Mouse (Mus musculus) heart, embryonic 16.5 days (tissue): ENCODE measurements around the gene Nudt12. TPM values are rescaled to one million over a fixed set of nuclear protein-coding genes. Genes with fewer than 3 reads are reported as not detected.

Source experiments
- ATAC-seq: fragments of 200-750 bp; cut with Nextera tagmentation; replicated peaks from 2 replicates; pipeline ENCODE4 v1.8.0; 2017; ENCODE audit warnings: moderate number of reproducible peaks; ENCODE audit not compliant: insufficient read depth, low FRiP score; ENCODE audit errors: extremely low read depth
- H3K27ac ChIP-seq: fragments of 300-500 bp; sonication (generic); 2 replicates; pipeline ENCODE4 v1.5.1; 2014; ENCODE audit warnings: mild to moderate bottlenecking, low read length, control low read depth, moderate library complexity
- H3K27me3 ChIP-seq: fragments of 300-500 bp; sonication (generic); 2 replicates; pipeline ENCODE4 v1.6.1; 2014; ENCODE audit warnings: low read length, mixed read lengths; ENCODE audit not compliant: control insufficient read depth, insufficient read depth
- H3K36me3 ChIP-seq: fragments of 300-500 bp; sonication (generic); 2 replicates; pipeline ENCODE4 v1.6.1; 2014; ENCODE audit not compliant: control insufficient read depth, insufficient read depth
- H3K4me1 ChIP-seq: fragments of 300-500 bp; sonication (generic); 2 replicates; pipeline ENCODE4 v1.6.1; 2014; ENCODE audit warnings: low read length, mixed read lengths; ENCODE audit not compliant: control insufficient read depth, insufficient read depth
- H3K4me2 ChIP-seq: fragments of 300-500 bp; sonication (generic); 2 replicates; pipeline ENCODE4 v1.6.1; 2014; ENCODE audit warnings: low read depth, mild to moderate bottlenecking, control low read depth, low read length
- H3K4me3 ChIP-seq: fragments of 300-500 bp; sonication (generic); 2 replicates; pipeline ENCODE4 v1.5.1; 2014; ENCODE audit warnings: mild to moderate bottlenecking, control low read depth, low read length
- H3K9ac ChIP-seq: fragments of 300-500 bp; sonication (generic); 2 replicates; pipeline ENCODE4 v1.6.1; 2014; ENCODE audit warnings: low read length, control low read depth
- H3K9me3 ChIP-seq: fragments of 300-500 bp; sonication (generic); replicated peaks from 2 replicates; pipeline ENCODE4 v1.6.1; 2016; ENCODE audit warnings: low read length; ENCODE audit not compliant: control insufficient read depth
- WGBS: fragments of 180-500 bp; shearing (Covaris S2); extraction: QIAGEN DNeasy Blood & Tissue Kit; methylation state at CpG from one replicate; pipeline ENCODE4 v1.1.7; 2014; 5-methylcytosine and 5-hydroxymethylcytosine counted together
- polyA plus RNA-seq: library from polyadenylated mRNA; unstranded; fragments of >200 nt; fragmentation: Nextera tagmentation; extraction: Ambion mirVana; gene quantifications from 2 replicates; pipeline ENCODE4 v1.2.1, GENCODE M21; 2015

The Nudt12 gene
- polyA plus RNA-seq, 1 experiment from 2014 or later: 5.7 TPM

DNA sequence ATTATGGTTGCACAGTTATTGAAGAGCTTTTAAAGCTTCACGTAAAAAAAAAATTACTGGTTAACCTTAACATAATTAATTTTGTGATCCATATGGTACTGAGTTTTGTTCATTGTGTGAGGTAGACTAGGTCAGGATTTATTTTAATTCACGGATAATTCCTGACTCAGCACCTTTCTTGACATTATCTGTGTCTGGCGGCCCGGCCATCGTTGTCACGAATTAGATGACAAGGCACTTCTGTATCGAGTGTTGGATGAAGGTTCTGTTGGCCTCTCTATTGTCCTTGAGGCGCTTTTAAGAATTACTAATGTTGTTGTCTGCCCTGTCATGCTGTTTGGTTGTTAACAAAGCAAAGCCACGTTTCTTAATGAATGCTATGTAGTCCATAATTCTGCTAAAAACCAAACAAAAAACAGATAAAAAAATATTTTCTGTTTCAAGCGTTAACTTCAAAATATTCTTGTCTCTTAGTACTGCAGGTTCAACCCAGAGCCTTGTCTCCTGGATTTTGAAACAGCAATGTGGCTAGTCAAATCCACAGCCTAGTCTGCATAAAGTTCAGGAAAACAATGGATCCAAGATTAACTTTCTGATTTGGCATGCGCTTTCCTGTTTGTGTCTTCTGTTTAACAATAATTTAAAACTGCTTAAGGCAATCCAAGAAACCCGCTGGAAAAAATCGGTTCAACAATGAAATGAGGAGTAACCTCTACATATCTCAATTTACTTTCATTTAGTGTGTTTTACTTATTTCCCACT lies 1.4 kb downstream of the Nudt12 start:
- no peak overlapping the region for H3K9ac ChIP-seq
- H3K4me1 ChIP-seq: no peaks in the 10 kb centered on the region
- H3K4me3 ChIP-seq: no peak overlapping the region
- 75% methylated on average over 13 of the region's 13 CpGs for WGBS
- no peaks in the 10 kb centered on the region for H3K9me3 ChIP-seq
- H3K36me3 ChIP-seq: no peaks in the 10 kb centered on the region; the same call in 1 of the 2 replicates
- no peak overlapping the region for H3K27ac ChIP-seq
- no peaks in the 10 kb centered on the region for H3K27me3 ChIP-seq
- H3K4me2 ChIP-seq: no peak overlapping the region; the same call in 1 of the 2 replicates
- no peak for ATAC-seq

- H3K4me1 ChIP-seq: no peaks in the 10 kb centered on the region
- no peak within 1 kb of the TSS for H3K9ac ChIP-seq
- H3K27me3 ChIP-seq: no peaks in the 10 kb centered on the region
- H3K4me3 ChIP-seq: no peak within 1 kb of the TSS
- ATAC-seq: no peak
- 69% methylated on average over 6 of the region's 6 CpGs for WGBS
- no peak within 1 kb of the TSS for H3K27ac ChIP-seq
- no peak within 1 kb of the TSS for H3K4me2 ChIP-seq
- no peaks in the 10 kb centered on the region for H3K9me3 ChIP-seq
- no peaks in the 10 kb centered on the region for H3K36me3 ChIP-seq
Measured at GRCm38 (mm10) chr17:58991275-58991674, 21.9 kb downstream of the Nudt12 start, which contains the start of gene Pdzph1. TSS of gene Pdzph1 (minus strand) at chr17:58991375.

DNA sequence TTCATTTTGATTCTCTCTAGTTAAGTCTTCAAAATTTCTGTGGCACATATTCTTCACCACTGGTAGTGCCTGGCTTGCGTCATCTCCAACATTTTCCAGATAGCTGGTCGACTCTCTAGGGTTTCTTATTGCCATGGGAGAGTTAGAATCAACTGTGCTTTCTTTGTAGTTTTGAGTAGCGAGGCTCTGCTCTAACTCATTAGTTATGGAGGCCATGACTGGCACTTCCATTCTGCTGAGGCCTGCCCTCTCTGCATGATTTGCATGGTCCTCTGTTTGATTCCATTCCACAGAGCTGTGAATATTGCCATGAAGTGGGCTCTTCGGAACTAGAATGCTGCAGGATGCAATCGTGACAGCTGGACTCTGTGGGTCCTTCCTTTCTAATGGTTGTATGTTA lies 39.9 kb downstream of the Nudt12 start:
- no peak overlapping the region for H3K4me3 ChIP-seq
- H3K9ac ChIP-seq: no peak overlapping the region
- no peaks in the 10 kb centered on the region for H3K9me3 ChIP-seq
- no peaks in the 10 kb centered on the region for H3K27me3 ChIP-seq
- H3K4me1 ChIP-seq: no peaks in the 10 kb centered on the region
- no peak overlapping the region for H3K27ac ChIP-seq
- H3K4me2 ChIP-seq: no peak overlapping the region
- 66% methylated on average over 5 of the region's 5 CpGs for WGBS
- H3K36me3 ChIP-seq: no peaks in the 10 kb centered on the region
- no peak for ATAC-seq

DNA sequence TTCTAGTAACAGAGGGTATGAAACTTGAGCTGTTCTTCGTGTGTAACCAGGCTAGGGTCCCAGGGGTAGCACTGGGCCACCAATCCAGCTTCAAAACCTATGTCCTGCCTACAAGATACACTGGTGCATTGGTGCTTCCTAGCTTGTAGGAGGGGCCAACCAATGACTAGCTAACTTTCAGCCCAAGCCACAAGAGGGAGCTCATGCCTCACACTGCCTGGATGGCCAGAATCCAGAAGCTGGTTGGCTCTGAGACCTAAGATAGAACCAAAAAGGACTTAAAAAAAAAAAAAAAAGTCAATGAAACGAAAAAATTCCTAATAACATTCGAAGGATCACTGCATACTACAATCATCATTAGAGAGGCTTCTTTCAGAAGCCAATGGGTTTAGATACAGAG lies 53.3 kb downstream of the Nudt12 start:
- no peaks in the 10 kb centered on the region for H3K36me3 ChIP-seq
- no peaks in the 10 kb centered on the region for H3K9me3 ChIP-seq
- H3K4me1 ChIP-seq: no peaks in the 10 kb centered on the region
- H3K4me3 ChIP-seq: no peak overlapping the region
- ATAC-seq: no peak
- no peak overlapping the region for H3K9ac ChIP-seq
- no peak overlapping the region for H3K4me2 ChIP-seq
- 35% methylated on average over 3 of the region's 3 CpGs for WGBS
- no peak overlapping the region for H3K27ac ChIP-seq
- H3K27me3 ChIP-seq: no peaks in the 10 kb centered on the region

DNA sequence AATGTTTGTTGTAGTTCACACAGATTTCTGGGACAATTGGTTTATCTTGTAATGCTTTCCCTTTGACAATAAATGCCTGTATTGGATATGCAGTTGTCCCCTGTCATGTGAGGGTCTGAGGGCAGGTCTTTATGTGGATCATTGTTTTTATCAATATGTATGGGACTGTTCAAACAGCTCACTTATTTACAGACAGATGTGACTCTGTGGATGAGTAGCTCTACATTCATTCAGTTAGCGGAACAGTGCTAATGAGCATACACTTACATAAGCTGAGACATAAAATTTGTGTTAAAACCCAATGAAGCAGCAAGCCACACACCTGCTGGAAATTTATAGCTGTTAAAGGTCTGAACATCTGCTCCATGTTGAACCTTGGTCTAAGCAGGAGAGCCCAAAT lies 56.1 kb downstream of the Nudt12 start:
- H3K27ac ChIP-seq: no peak overlapping the region
- no peaks in the 10 kb centered on the region for H3K36me3 ChIP-seq
- H3K4me1 ChIP-seq: no peaks in the 10 kb centered on the region
- no peak overlapping the region for H3K4me2 ChIP-seq
- no peaks in the 10 kb centered on the region for H3K9me3 ChIP-seq
- no peak overlapping the region for H3K4me3 ChIP-seq
- H3K27me3 ChIP-seq: no peaks in the 10 kb centered on the region
- 80% methylated on average over 1 of the region's 1 CpGs for WGBS
- H3K9ac ChIP-seq: no peak overlapping the region
- ATAC-seq: no peak

Other genes with a start within 250 kb of the Nudt12 start
- not detected in 2 replicates for gene Pdzph1, start 22.0 kb downstream of the Nudt12 start, polyA plus RNA-seq